Mouse (Mus musculus) heart, adult 9 months (tissue): ENCODE data around the gene Ovch2.
"Not testable (repeated sequence)": the region's sequence is repeated elsewhere in the genome, so short reads cannot be mapped to it uniquely, and the experiment has no call there.

Experiments
- DNase-seq, 2 experiments: peaks; one replicate each; pipeline ENCODE4 v3.0.0; 2022; ENCODE audit warnings: low spot score in 2 of 2

The Ovch2 gene

GRCm38 (mm10) chr7:107801108-107801507 lies at the start of gene Ovch2:
TSS of gene Ovch2 (minus strand) at chr7:107801208.
- DNase-seq: no peak

- DNase-seq: not testable (repeated sequence)
Measured at GRCm38 (mm10) chr7:107847390-107847789, 46.4 kb upstream of the Ovch2 start, which contains the start of gene Olfr470. TSS of gene Olfr470 (minus strand) at chr7:107847490.

GRCm38 (mm10) chr7:107841719-107842118 lies 40.7 kb upstream of the Ovch2 start:
- no peak for DNase-seq

GRCm38 (mm10) chr7:107825441-107825840 lies 24.4 kb upstream of the Ovch2 start, which contains the start of gene Olfr469:
TSS of gene Olfr469 (minus strand) at chr7:107825541.
- DNase-seq: not testable (repeated sequence)

GRCm38 (mm10) chr7:107823867-107824266 lies 22.9 kb upstream of the Ovch2 start:
- DNase-seq: not testable (repeated sequence)

GRCm38 (mm10) chr7:107819442-107819841 lies 18.4 kb upstream of the Ovch2 start:
- DNase-seq: no peak

- no peak for DNase-seq
Measured at GRCm38 (mm10) chr7:107811963-107812362, 11.0 kb upstream of the Ovch2 start, which contains the start of gene Olfr467. TSS of gene Olfr467 (plus strand) at chr7:107812263.

- no peak for DNase-seq
Measured at GRCm38 (mm10) chr7:107802138-107802537, 1.1 kb upstream of the Ovch2 start.

- no peak for DNase-seq
Measured at GRCm38 (mm10) chr7:107796500-107796899, 4.5 kb downstream of the Ovch2 start.

GRCm38 (mm10) chr7:107787977-107788620 lies 12.9 kb downstream of the Ovch2 start:
- no peak for DNase-seq

GRCm38 (mm10) chr7:107779611-107780010 lies 21.4 kb downstream of the Ovch2 start:
- no peak for DNase-seq

GRCm38 (mm10) chr7:107778216-107778615 lies 22.8 kb downstream of the Ovch2 start:
- no peak for DNase-seq

- DNase-seq: no peak
Measured at GRCm38 (mm10) chr7:107770812-107771211, 30.2 kb downstream of the Ovch2 start.

GRCm38 (mm10) chr7:107757308-107758151 lies 43.5 kb downstream of the Ovch2 start, which contains the start of gene Cyb5r2:
TSS of gene Cyb5r2 (minus strand) at chr7:107758032.
- peak in 1 of 2 experiments; percentile 13 for DNase-seq

GRCm38 (mm10) chr7:107756748-107757147 lies 44.3 kb downstream of the Ovch2 start:
- no peak for DNase-seq

- DNase-seq: no peak
Measured at GRCm38 (mm10) chr7:107755905-107756304, 45.1 kb downstream of the Ovch2 start.

GRCm38 (mm10) chr7:107752031-107752520 lies 48.9 kb downstream of the Ovch2 start:
- no peak for DNase-seq

GRCm38 (mm10) chr7:107749721-107750120 lies 51.3 kb downstream of the Ovch2 start:
- DNase-seq: no peak

- DNase-seq: no peak
Measured at GRCm38 (mm10) chr7:107749270-107749669, 51.7 kb downstream of the Ovch2 start.

- DNase-seq: peak in 1 of 2 experiments; percentile 16
Measured at GRCm38 (mm10) chr7:107747954-107748353, 53.1 kb downstream of the Ovch2 start.

- DNase-seq: no peak
Measured at GRCm38 (mm10) chr7:107747476-107747875, 53.5 kb downstream of the Ovch2 start.

GRCm38 (mm10) chr7:107746036-107746435 lies 55.0 kb downstream of the Ovch2 start:
- no peak for DNase-seq
